Mouse (Mus musculus) small intestine, adult 2 months (tissue): ENCODE results near the gene Sstr2.

ENCODE experiments used
- CTCF ChIP-seq: fragments of 200-500 bp; IDR thresholded peaks from 2 replicates; pipeline ENCODE4 v1.5.1; 2012; ENCODE audit warnings: low read depth, mild to moderate bottlenecking, control low read depth, inconsistent platforms, low read length, moderate library complexity, mixed read lengths; ENCODE audit not compliant: insufficient replicate concordance, insufficient read length; ENCODE audit errors: extremely low read depth
- POLR2A ChIP-seq: fragments of 200-500 bp; IDR thresholded peaks from 2 replicates; pipeline ENCODE4 v1.6.1; 2012; ENCODE audit warnings: low read depth, mild to moderate bottlenecking, control low read depth, inconsistent platforms, low read length, moderate library complexity

DNA sequence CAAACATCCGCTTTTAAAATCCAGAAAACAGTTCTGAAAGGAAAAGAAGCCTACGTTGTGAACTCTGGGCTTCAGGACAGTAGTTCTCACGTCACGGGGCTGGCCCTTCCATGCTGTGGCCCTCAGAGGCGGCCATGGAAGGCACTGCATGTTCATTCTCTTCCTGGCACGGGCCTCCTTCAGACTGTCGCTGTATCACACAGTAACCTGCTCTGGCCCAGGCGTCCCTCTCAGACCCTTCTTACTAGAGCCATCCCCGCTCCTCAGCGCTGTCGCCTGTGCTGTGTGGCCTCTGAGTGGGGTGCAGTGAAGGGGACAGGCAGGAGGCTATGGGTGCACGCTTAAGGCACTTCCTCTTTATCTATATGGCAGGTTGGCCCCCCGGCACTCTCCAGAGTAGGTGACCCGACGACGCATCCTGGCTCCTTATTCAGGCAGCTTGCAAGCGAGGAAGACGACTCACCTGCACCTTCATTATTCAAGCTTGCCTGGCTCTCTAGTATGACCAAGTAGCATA lies 42.8 kb downstream of the Sstr2 start:
- TF ChIP-seq CTCF (no peak), POLR2A (no peak)
